Mouse (Mus musculus) layer of hippocampus, postnatal 10 days (tissue): ENCODE data around the gene Dolk. TPM values are rescaled to one million over a fixed set of nuclear protein-coding genes. Genes with fewer than 3 reads are reported as not detected.

Experiments
- DNase-seq, 2 experiments: peaks; one replicate each; pipeline ENCODE4 v3.0.0; 2021; ENCODE audit warnings: low spot score in 2 of 2
- total RNA-seq, 2 experiments: library from RNA; stranded (reverse); gene quantifications; 2 replicates each; pipeline ENCODE4 v1.2.3; 2021

Gene Dolk
- total RNA-seq, 2 experiments from 2014 or later, result 23.8 to 24.4 TPM

- no peak for DNase-seq
These were observed 17.8 kb downstream of the Dolk start for GRCm38 (mm10) chr2:30268371-30268770.

DNA sequence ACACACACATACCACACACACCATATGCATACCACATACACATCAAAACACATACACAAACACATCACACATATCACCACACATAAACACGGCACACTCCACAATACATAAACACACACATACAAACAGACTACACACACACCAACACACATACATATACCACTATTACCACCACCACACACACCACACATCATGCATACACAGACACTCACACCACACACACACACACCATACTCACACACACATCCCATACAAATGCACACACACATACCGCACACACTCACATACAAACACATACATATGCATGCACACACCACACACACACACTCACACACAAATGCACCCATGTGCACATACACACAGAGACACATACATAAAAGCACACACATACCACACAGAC lies 18.7 kb downstream of the Dolk start:
- DNase-seq, result no peak

DNA sequence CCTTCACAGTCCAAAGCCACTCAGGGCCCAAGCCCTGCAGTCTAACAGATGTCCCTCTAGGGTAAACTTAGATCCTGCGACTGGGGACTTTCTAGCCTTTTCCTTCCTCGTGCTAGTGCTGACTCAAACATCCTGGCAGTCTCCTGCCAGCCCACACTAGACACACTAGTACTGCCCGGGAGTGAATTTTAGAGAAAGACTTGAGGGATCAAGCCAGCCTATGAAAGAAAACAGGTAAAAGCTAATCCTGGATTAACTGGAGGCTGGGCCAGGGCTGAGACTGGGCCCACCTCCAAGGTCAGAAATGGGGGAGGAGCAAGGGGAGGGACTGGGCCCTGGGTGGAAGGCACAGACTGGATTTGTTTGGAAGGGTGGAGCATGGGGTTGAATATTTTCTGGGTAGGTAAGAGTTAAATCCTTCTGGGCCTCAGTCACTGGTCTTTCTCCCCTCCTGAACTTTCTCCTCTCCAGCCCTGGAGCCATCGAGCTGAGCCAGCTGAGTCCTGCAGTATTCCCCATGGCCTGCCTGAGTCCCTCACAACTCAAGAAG lies 19.7 kb downstream of the Dolk start:
- peak; percentile 36 to 49 for DNase-seq

- peak; percentile 54 to 58 for DNase-seq
These were observed 20.3 kb downstream of the Dolk start, which contains the start of gene Phyhd1 for GRCm38 (mm10) chr2:30265767-30266253. TSS of gene Phyhd1 (plus strand) at chr2:30266203.

GRCm38 (mm10) chr2:30264671-30265519 lies 21.2 kb downstream of the Dolk start:
- no peak for DNase-seq

- DNase-seq, result no peak
These were observed 22.3 kb downstream of the Dolk start for GRCm38 (mm10) chr2:30263811-30264210.

- DNase-seq, result peak; percentile 81 to 83
These were observed 23.2 kb downstream of the Dolk start for GRCm38 (mm10) chr2:30262840-30263441.

DNA sequence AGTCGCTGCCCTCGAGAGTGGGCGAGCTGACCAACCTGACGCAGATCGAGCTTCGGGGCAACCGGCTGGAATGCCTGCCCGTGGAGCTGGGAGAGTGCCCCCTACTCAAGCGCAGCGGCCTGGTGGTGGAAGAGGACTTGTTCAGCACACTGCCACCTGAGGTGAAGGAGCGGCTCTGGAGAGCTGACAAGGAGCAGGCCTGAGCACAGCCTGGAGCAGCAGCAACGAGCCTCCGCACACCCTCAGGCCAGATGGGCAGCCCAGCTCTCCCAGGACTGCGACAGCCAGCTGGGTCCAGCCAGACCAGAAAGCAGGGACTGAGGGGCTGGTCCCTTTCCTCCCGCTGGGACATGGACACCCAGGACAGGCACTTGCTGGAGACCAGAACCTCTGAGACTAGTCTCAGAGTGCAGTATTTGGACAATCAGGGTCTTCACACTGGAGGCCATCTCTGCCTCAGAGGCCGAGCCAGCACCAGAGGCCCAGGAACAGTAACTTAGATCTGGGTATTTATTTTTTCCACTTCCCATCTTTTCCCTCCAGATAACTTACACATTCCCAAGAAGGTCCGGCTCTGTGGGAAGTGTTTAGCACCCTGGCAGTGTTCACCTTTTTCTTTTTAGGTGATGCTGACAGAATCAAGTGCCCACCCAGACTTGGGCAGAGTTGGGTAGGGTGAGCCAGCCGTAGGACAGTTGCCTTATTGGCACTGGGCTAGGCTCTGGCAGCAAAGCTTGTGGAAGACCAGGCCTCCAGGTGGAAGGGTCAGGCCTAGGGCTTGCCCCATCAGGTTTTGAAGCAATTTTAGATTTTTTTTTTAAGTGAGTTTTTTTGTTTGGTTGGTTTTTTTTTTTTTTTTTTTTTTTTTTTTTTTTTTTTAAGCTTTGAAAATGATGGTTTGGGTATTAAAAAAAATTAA lies 24.0 kb downstream of the Dolk start:
- DNase-seq, result no peak

DNA sequence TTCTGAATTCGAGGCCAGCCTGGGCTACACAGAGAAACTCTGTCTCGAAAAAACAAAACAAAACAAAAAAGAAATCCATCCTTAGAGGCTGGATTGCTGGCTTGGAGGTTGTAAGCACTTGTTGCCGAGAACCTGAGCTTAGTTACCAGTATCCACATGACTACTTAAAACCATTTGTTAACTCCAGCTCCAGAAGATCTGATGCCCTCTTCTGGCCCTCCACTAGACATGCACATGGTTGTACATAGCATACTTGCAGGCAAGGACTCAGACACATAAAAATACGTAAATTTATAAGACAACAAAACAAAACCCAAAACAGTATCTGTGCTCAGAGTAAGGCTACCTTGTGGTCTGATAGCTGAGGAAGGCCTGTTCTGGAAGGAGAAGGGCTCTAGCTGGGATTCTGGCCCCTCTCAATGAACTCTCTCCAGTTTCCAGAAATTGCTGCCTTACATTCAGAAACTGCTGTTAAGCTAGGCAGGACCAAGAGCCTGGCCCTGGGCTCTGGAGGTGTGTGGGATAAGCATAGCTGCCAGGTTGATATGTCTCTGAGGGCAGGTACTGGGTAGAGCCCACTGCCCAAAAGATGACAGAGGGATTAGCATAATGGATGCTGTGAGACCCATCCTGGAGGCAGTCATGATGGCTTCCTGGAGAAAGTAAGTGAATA lies 24.9 kb downstream of the Dolk start:
- DNase-seq, result no peak

DNA sequence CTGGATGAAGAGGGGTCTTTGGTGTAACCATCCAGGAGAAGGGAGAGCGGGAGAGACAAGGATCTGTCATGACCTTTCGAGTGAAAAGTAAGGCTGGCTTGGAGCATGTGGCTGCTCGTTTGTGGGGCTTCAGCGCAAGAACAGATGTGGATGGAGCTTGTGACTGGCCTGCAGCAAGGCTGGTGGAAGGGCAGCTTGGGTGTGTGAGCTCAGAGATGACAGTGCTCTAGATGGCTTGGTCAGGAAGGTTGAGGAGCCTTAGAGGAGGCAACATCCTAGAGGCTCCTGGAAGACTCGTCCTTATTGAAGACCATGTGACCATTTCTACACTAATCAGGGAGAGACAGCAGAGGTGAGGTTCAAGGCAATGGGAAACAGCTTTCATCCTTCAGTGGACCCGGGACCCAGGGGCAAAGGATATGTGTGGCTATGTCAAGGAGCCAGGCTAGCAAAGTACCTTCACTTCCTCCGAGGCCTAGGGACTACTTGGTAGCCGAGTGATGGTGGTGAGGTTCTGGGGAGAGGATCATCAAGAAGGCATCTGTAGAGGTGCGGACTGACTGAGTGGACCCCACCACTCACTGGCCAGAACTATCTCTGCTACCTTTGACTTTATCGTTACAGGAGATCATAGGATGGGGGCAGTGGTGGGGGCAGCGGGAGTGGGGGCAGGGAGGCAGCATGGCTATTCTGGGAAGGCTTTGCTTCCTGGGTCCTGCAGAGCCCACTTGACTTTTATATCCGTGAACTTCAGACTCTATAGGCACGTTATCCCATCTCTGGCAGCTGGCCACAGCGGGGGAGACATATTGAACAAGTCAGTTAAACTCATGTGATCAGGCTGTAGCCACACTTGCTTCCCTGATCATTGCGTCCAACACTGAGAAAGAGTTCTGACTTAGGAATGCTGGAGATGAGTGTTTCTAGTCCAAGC lies 26.7 kb downstream of the Dolk start:
- peak in 1 of 2 experiments; percentile 18 for DNase-seq

- no peak for DNase-seq
These were observed 27.5 kb downstream of the Dolk start for GRCm38 (mm10) chr2:30258600-30258999.

- no peak for DNase-seq
These were observed 28.3 kb downstream of the Dolk start for GRCm38 (mm10) chr2:30257699-30258460.

DNA sequence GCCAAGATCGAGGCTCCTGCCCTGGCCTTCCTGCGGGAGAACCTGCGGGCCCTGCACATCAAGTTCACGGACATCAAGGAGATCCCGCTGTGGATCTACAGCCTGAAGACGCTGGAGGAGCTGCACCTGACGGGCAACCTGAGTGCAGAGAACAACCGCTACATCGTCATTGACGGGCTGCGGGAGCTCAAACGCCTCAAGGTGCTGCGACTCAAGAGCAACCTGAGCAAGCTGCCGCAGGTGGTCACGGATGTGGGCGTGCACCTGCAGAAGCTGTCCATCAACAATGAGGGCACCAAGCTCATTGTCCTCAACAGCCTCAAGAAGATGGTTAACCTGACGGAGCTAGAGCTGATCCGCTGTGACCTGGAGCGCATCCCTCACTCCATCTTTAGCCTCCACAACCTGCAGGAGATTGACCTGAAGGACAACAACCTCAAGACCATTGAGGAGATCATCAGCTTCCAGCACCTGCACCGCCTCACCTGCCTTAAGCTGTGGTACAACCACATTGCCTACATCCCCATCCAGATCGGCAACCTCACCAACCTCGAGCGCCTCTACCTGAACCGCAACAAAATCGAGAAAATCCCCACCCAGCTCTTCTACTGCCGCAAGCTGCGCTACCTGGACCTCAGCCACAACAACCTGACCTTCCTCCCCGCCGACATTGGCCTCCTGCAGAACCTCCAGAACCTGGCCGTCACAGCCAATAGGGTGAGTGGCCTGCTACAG lies 29.4 kb downstream of the Dolk start:
- no peak for DNase-seq

DNA sequence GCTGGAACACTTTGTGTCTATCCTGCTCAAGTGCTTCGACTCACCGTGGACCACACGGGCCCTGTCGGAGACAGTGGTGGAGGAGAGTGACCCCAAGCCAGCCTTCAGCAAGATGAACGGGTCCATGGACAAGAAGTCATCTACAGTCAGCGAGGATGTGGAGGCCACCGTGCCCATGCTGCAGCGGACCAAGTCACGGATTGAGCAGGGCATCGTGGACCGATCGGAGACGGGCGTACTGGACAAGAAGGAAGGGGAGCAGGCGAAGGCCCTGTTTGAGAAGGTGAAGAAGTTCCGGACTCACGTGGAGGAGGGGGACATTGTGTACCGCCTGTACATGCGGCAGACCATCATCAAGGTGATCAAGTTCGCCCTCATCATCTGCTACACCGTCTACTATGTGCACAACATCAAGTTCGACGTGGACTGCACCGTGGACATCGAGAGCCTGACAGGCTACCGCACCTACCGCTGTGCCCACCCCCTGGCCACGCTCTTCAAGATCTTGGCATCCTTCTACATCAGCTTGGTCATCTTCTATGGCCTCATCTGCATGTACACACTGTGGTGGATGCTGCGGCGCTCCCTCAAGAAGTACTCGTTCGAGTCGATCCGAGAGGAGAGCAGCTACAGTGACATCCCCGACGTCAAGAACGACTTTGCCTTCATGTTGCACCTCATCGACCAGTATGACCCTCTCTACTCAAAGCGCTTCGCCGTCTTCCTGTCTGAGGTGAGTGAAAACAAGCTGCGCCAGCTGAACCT lies 30.3 kb downstream of the Dolk start:
- DNase-seq, result no peak

- DNase-seq, result no peak
These were observed 32.3 kb downstream of the Dolk start for GRCm38 (mm10) chr2:30253809-30254208.

- DNase-seq, result no peak
These were observed 33.6 kb downstream of the Dolk start for GRCm38 (mm10) chr2:30252521-30252920.

GRCm38 (mm10) chr2:30251417-30252104 lies 34.6 kb downstream of the Dolk start:
- DNase-seq, result no peak
